Mouse (Mus musculus): ENCODE results near the gene Krtap19-4. TPM values are rescaled to one million over a fixed set of nuclear protein-coding genes. Genes with fewer than 3 reads are reported as not detected.

The Krtap19-4 gene
- not detected in 2 replicates for polyA plus RNA-seq (2012; rRNA removed)

- no peak for TF ChIP-seq CTCF (IDR thresholded peaks at IDR 0.05; ENCODE audit: extremely low read depth, insufficient read depth, insufficient read length, insufficient replicate concordance)
- TF ChIP-seq POLR2A (IDR thresholded peaks at IDR 0.05; ENCODE audit: low read depth, low read length): no peak
- Histone ChIP-seq H3K27ac (ENCODE audit: insufficient read depth, low read length) (no peak within 1 kb of the TSS), H3K4me3 (ENCODE audit: extremely low read depth, insufficient read depth, insufficient read length) (no peak within 1 kb of the TSS), H3K4me1 (ENCODE audit: control insufficient read depth, insufficient read depth, insufficient read length) (no peaks in the 10 kb centered on the region), H3K36me3 (ENCODE audit: control insufficient read depth, insufficient read depth, low read length) (no peaks in the 10 kb centered on the region), H3K27me3 (ENCODE audit: control insufficient read depth, insufficient read depth, low read length) (no peaks in the 10 kb centered on the region)
- WGBS: 89% methylated on average over 5 of the region's 5 CpGs
- no peak for DNase-seq (ENCODE audit: low read depth in 1 of 2, low spot score in 2 of 2)
Observed at GRCm38 (mm10) chr16:88884989-88885388, at the start of gene Krtap19-4. TSS of gene Krtap19-4 (minus strand) at chr16:88885089.

GRCm38 (mm10) chr16:88932165-88932564 lies 47.3 kb upstream of the Krtap19-4 start, which contains the start of gene Krtap19-9b:
TSS of gene Krtap19-9b (minus strand) at chr16:88932265.
- H3K36me3 ChIP-seq (ENCODE audit: control insufficient read depth, insufficient read depth, low read length): no peaks in the 10 kb centered on the region
- H3K27me3 ChIP-seq (ENCODE audit: control insufficient read depth, insufficient read depth, low read length): no peaks in the 10 kb centered on the region
- H3K4me1 ChIP-seq (ENCODE audit: control insufficient read depth, insufficient read depth, insufficient read length): no peaks in the 10 kb centered on the region
- whole genome bisulfite sequencing: 74% methylated on average over 3 of the region's 3 CpGs
- DNase-seq (ENCODE audit: low read depth in 1 of 2, low spot score in 2 of 2): no peak
- H3K27ac ChIP-seq (ENCODE audit: insufficient read depth, low read length): no peak within 1 kb of the TSS
- H3K4me3 ChIP-seq (ENCODE audit: extremely low read depth, insufficient read depth, insufficient read length): no peak within 1 kb of the TSS
- TF ChIP-seq POLR2A (IDR thresholded peaks at IDR 0.05; ENCODE audit: low read depth, low read length) (no peak), CTCF (IDR thresholded peaks at IDR 0.05; ENCODE audit: extremely low read depth, insufficient read depth, insufficient read length, insufficient replicate concordance) (no peak)

GRCm38 (mm10) chr16:88896357-88896756 lies 11.5 kb upstream of the Krtap19-4 start, which contains the start of gene Krtap19-5:
TSS of gene Krtap19-5 (minus strand) at chr16:88896457.
- no peaks in the 10 kb centered on the region for H3K36me3 ChIP-seq (ENCODE audit: control insufficient read depth, insufficient read depth, low read length)
- TF ChIP-seq POLR2A (IDR thresholded peaks at IDR 0.05; ENCODE audit: low read depth, low read length) (no peak), CTCF (IDR thresholded peaks at IDR 0.05; ENCODE audit: extremely low read depth, insufficient read depth, insufficient read length, insufficient replicate concordance) (no peak)
- no peaks in the 10 kb centered on the region for H3K4me1 ChIP-seq (ENCODE audit: control insufficient read depth, insufficient read depth, insufficient read length)
- H3K4me3 ChIP-seq (ENCODE audit: extremely low read depth, insufficient read depth, insufficient read length): no peak within 1 kb of the TSS
- no peak for DNase-seq (ENCODE audit: low read depth in 1 of 2, low spot score in 2 of 2)
- no peak within 1 kb of the TSS for H3K27ac ChIP-seq (ENCODE audit: insufficient read depth, low read length)
- WGBS: 92% methylated on average over 6 of the region's 6 CpGs
- no peaks in the 10 kb centered on the region for H3K27me3 ChIP-seq (ENCODE audit: control insufficient read depth, insufficient read depth, low read length)

GRCm38 (mm10) chr16:88886870-88887269 lies 2.0 kb upstream of the Krtap19-4 start:
- H3K27me3 ChIP-seq (ENCODE audit: control insufficient read depth, insufficient read depth, low read length): no peaks in the 10 kb centered on the region
- TF ChIP-seq CTCF (IDR thresholded peaks at IDR 0.05; ENCODE audit: extremely low read depth, insufficient read depth, insufficient read length, insufficient replicate concordance) (no peak), POLR2A (IDR thresholded peaks at IDR 0.05; ENCODE audit: low read depth, low read length) (no peak)
- DNase-seq (ENCODE audit: low read depth in 1 of 2, low spot score in 2 of 2): no peak
- 87% methylated on average over 6 of the region's 6 CpGs for WGBS
- no peaks in the 10 kb centered on the region for H3K36me3 ChIP-seq (ENCODE audit: control insufficient read depth, insufficient read depth, low read length)
- H3K4me1 ChIP-seq (ENCODE audit: control insufficient read depth, insufficient read depth, insufficient read length): no peaks in the 10 kb centered on the region
- no peak overlapping the region for H3K27ac ChIP-seq (ENCODE audit: insufficient read depth, low read length)
- H3K4me3 ChIP-seq (ENCODE audit: extremely low read depth, insufficient read depth, insufficient read length): no peak overlapping the region

- Histone ChIP-seq H3K36me3 (ENCODE audit: control insufficient read depth, insufficient read depth, low read length) (no peaks in the 10 kb centered on the region), H3K27ac (ENCODE audit: insufficient read depth, low read length) (no peak within 1 kb of the TSS), H3K27me3 (ENCODE audit: control insufficient read depth, insufficient read depth, low read length) (no peaks in the 10 kb centered on the region), H3K4me1 (ENCODE audit: control insufficient read depth, insufficient read depth, insufficient read length) (no peaks in the 10 kb centered on the region), H3K4me3 (ENCODE audit: extremely low read depth, insufficient read depth, insufficient read length) (no peak within 1 kb of the TSS)
- DNase-seq (ENCODE audit: low read depth in 1 of 2, low spot score in 2 of 2): no peak
- TF ChIP-seq CTCF (IDR thresholded peaks at IDR 0.05; ENCODE audit: extremely low read depth, insufficient read depth, insufficient read length, insufficient replicate concordance) (no peak), POLR2A (IDR thresholded peaks at IDR 0.05; ENCODE audit: low read depth, low read length) (no peak)
- WGBS: 93% methylated on average over 2 of the region's 2 CpGs
Observed at GRCm38 (mm10) chr16:88877938-88878337, 7.0 kb downstream of the Krtap19-4 start, which contains the start of gene Krtap19-3. TSS of gene Krtap19-3 (minus strand) at chr16:88878038.

- H3K27me3 ChIP-seq (ENCODE audit: control insufficient read depth, insufficient read depth, low read length): no peaks in the 10 kb centered on the region
- no peak within 1 kb of the TSS for H3K4me3 ChIP-seq (ENCODE audit: extremely low read depth, insufficient read depth, insufficient read length)
- no peaks in the 10 kb centered on the region for H3K4me1 ChIP-seq (ENCODE audit: control insufficient read depth, insufficient read depth, insufficient read length)
- TF ChIP-seq POLR2A (IDR thresholded peaks at IDR 0.05; ENCODE audit: low read depth, low read length): no peak
- TF ChIP-seq CTCF (IDR thresholded peaks at IDR 0.05; ENCODE audit: extremely low read depth, insufficient read depth, insufficient read length, insufficient replicate concordance): no peak
- H3K27ac ChIP-seq (ENCODE audit: insufficient read depth, low read length): no peak within 1 kb of the TSS
- H3K36me3 ChIP-seq (ENCODE audit: control insufficient read depth, insufficient read depth, low read length): no peaks in the 10 kb centered on the region
- DNase-seq (ENCODE audit: low read depth in 1 of 2, low spot score in 2 of 2): no peak
- WGBS: 93% methylated on average over 3 of the region's 3 CpGs
Observed at GRCm38 (mm10) chr16:88874169-88874568, 10.7 kb downstream of the Krtap19-4 start, which contains the start of gene Krtap19-2. TSS of gene Krtap19-2 (minus strand) at chr16:88874269.

- no peak for DNase-seq (ENCODE audit: low read depth in 1 of 2, low spot score in 2 of 2)
- no peak within 1 kb of the TSS for H3K4me3 ChIP-seq (ENCODE audit: extremely low read depth, insufficient read depth, insufficient read length)
- 86% methylated on average over 6 of the region's 6 CpGs for WGBS
- no peak within 1 kb of the TSS for H3K27ac ChIP-seq (ENCODE audit: insufficient read depth, low read length)
- no peaks in the 10 kb centered on the region for H3K36me3 ChIP-seq (ENCODE audit: control insufficient read depth, insufficient read depth, low read length)
- H3K27me3 ChIP-seq (ENCODE audit: control insufficient read depth, insufficient read depth, low read length): no peaks in the 10 kb centered on the region
- no peaks in the 10 kb centered on the region for H3K4me1 ChIP-seq (ENCODE audit: control insufficient read depth, insufficient read depth, insufficient read length)
- TF ChIP-seq POLR2A (IDR thresholded peaks at IDR 0.05; ENCODE audit: low read depth, low read length) (no peak), CTCF (IDR thresholded peaks at IDR 0.05; ENCODE audit: extremely low read depth, insufficient read depth, insufficient read length, insufficient replicate concordance) (no peak)
Observed at GRCm38 (mm10) chr16:88869311-88869710, 15.6 kb downstream of the Krtap19-4 start, which contains the start of gene Krtap19-1. TSS of gene Krtap19-1 (minus strand) at chr16:88869411.

Data from spleen, adult 2 months (tissue).